Mouse (Mus musculus): ENCODE results near the gene Met. TPM values are rescaled to one million over a fixed set of nuclear protein-coding genes. Genes with fewer than 3 reads are reported as not detected.

Met gene
- total and polyA plus RNA-seq, 3 experiments: 0.13 to 0.53 (median 0.26) TPM

- TF ChIP-seq PAX5 (IDR thresholded peaks at IDR 0.05; ENCODE audit: low read length) (no peak), ZMIZ1 (IDR thresholded peaks at IDR 0.05; ENCODE audit: low read depth, low read length) (no peak), USF2 (conservative IDR thresholded peaks at IDR 0.05; ENCODE audit: low read depth, low read length) (no peak)
- H3K27me3 ChIP-seq (replicated peaks): no peaks in the 10 kb centered on the region
- peaks cover 2 to 29% of the 10 kb centered on the region in 2 experiments; a peak in 2 of 4 replicates for H3K4me1 ChIP-seq (ENCODE audit: control insufficient read depth in 1 of 2, insufficient read depth in 2 of 2)
- H3K9ac ChIP-seq (ENCODE audit: insufficient read depth, low read depth): no peak overlapping the region
- in situ Hi-C loops (cut with MboI; ENCODE audit: low pct_ligation_motif_present, low pct_unique_long_range_greater_than_20kb, low sequenced_read_pairs) (no loop called here), dilution Hi-C loops (cut with MboI; ENCODE audit: extremely low pct_ligation_motif_present, extremely low pct_unique_long_range_greater_than_20kb, low sequenced_read_pairs) (no loop called here)
- H3K27ac ChIP-seq (ENCODE audit: insufficient read depth, low read depth): no peak overlapping the region
- no peaks in the 10 kb centered on the region for H3K79me2 ChIP-seq (replicated peaks; ENCODE audit: control insufficient read depth, extremely low read depth, insufficient read depth, poor library complexity, severe bottlenecking)
- DNase-seq (ENCODE audit: extremely low read depth): no peak
- H3K36me3 ChIP-seq (replicated peaks in 1 of 2; ENCODE audit: control insufficient read depth in 1 of 2, insufficient read depth in 1 of 2, low read length in 1 of 2): no peaks in the 10 kb centered on the region
- H3K4me3 ChIP-seq (replicated peaks in 1 of 3; ENCODE audit: low read depth in 2 of 3, low read length in 2 of 3, poor library complexity in 1 of 3): no peak overlapping the region
- H3K9me3 ChIP-seq (replicated peaks; ENCODE audit: low read length): no peaks in the 10 kb centered on the region
- no peak overlapping the region for H3K4me2 ChIP-seq (ENCODE audit: insufficient read depth, low read depth, poor library complexity, severe bottlenecking)
Observed at GRCm38 (mm10) chr6:17546341-17546740, 82.7 kb downstream of the Met start.

DNA sequence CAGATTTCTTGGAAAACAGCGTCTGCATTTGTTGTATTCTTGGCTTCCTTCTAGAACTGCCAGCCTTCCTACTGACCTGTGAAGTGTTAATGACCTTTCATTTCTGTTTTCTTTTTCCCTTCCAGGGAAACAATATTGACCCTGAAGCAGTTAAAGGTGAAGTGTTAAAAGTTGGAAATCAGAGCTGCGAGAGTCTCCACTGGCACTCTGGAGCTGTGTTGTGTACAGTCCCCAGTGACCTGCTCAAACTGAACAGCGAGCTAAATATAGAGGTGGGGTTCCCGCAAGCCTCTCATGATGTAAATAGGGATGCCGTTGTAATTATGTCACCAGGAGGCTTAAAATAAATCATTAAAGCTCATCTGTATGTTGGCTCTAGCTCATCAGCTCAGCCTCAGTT lies 83.2 kb downstream of the Met start:
- peak overlapping the region; percentile 82 for H3K4me2 ChIP-seq (ENCODE audit: insufficient read depth, low read depth, poor library complexity, severe bottlenecking)
- no peak overlapping the region for H3K4me3 ChIP-seq (replicated peaks in 1 of 3; ENCODE audit: low read depth in 2 of 3, low read length in 2 of 3, poor library complexity in 1 of 3)
- H3K4me1 ChIP-seq (ENCODE audit: control insufficient read depth in 1 of 2, insufficient read depth in 2 of 2): peaks cover 2 to 24% of the 10 kb centered on the region in 2 experiments; a peak in 2 of 4 replicates
- no peaks in the 10 kb centered on the region for H3K79me2 ChIP-seq (replicated peaks; ENCODE audit: control insufficient read depth, extremely low read depth, insufficient read depth, poor library complexity, severe bottlenecking)
- no peak overlapping the region for H3K27ac ChIP-seq (ENCODE audit: insufficient read depth, low read depth)
- no peak overlapping the region for H3K9ac ChIP-seq (ENCODE audit: insufficient read depth, low read depth)
- no peaks in the 10 kb centered on the region for H3K27me3 ChIP-seq (replicated peaks)
- DNase-seq (ENCODE audit: extremely low read depth): peak; percentile 27
- no peak for TF ChIP-seq KAT2A (IDR thresholded peaks at IDR 0.05; ENCODE audit: insufficient replicate concordance, low read length)
- TF ChIP-seq CHD2 (IDR thresholded peaks at IDR 0.05; ENCODE audit: low read length): no peak
- TF ChIP-seq MEF2A (IDR thresholded peaks at IDR 0.05; ENCODE audit: borderline replicate concordance, low read depth, low read length): peak; percentile 80; the same call in 1 of the 2 replicates
- no peak for TF ChIP-seq MAZ (IDR thresholded peaks at IDR 0.05; ENCODE audit: low read depth, low read length)
- TF ChIP-seq RAD21 (IDR thresholded peaks at IDR 0.05; ENCODE audit: low read depth, low read length): no peak
- no peak for TF ChIP-seq IRF4 (IDR thresholded peaks at IDR 0.05; ENCODE audit: low read depth, low read length)
- peak; percentile 35; the same call in 1 of the 2 replicates for TF ChIP-seq ETS1 (conservative IDR thresholded peaks at IDR 0.05; ENCODE audit: low read depth, low read length)
- TF ChIP-seq EP300 (IDR thresholded peaks at IDR 0.05; ENCODE audit: low read length): no peak
- TF ChIP-seq GABPA (IDR thresholded peaks at IDR 0.05; ENCODE audit: insufficient replicate concordance, low read depth, low read length): no peak
- TF ChIP-seq USF2 (conservative IDR thresholded peaks at IDR 0.05; ENCODE audit: low read depth, low read length): no peak
- TF ChIP-seq HCFC1 (IDR thresholded peaks at IDR 0.05; ENCODE audit: low read depth, low read length): no peak
- no peak for TF ChIP-seq PAX5 (IDR thresholded peaks at IDR 0.05; ENCODE audit: low read length)
- no peak for TF ChIP-seq UBTF (IDR thresholded peaks at IDR 0.05; ENCODE audit: low read depth, low read length)
- no peak for TF ChIP-seq NRF1 (IDR thresholded peaks at IDR 0.05; ENCODE audit: low read depth, low read length)
- no peak for TF ChIP-seq USF1 (IDR thresholded peaks at IDR 0.05; ENCODE audit: low read depth, low read length)
- in situ Hi-C loops (cut with MboI; ENCODE audit: low pct_ligation_motif_present, low pct_unique_long_range_greater_than_20kb, low sequenced_read_pairs): no loop called here
- H3K9me3 ChIP-seq (replicated peaks; ENCODE audit: low read length): no peaks in the 10 kb centered on the region
- H3K36me3 ChIP-seq (replicated peaks in 1 of 2; ENCODE audit: control insufficient read depth in 1 of 2, insufficient read depth in 1 of 2, low read length in 1 of 2): no peaks in the 10 kb centered on the region
- dilution Hi-C loops (cut with MboI; ENCODE audit: extremely low pct_ligation_motif_present, extremely low pct_unique_long_range_greater_than_20kb, low sequenced_read_pairs): no loop called here
